Mouse (Mus musculus): ENCODE measurements around the gene Adgrd1.

Gene Adgrd1

DNA sequence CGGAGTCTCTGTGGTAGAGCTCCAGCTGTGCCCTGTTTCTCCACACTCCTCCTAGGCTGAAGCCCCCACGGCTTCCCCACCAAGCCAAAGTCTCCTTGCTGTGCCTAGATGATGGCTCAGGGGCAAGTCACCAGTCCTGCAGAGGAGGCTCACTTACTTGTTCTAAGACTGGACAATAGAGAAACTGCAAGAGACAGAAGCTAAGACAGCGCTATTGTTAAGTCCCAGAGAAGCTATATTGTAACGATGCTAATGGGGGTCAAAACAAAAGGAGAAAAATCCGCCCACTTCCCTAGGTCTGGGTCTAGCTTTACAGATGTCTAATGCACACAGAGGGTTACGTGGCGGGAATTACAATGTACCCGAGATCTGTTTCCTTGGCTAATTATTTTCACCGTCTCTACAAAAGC is 59.4 kb downstream of the Adgrd1 start:
- DNase-seq (ENCODE audit: low spot score in 2 of 2) = no peak

DNA sequence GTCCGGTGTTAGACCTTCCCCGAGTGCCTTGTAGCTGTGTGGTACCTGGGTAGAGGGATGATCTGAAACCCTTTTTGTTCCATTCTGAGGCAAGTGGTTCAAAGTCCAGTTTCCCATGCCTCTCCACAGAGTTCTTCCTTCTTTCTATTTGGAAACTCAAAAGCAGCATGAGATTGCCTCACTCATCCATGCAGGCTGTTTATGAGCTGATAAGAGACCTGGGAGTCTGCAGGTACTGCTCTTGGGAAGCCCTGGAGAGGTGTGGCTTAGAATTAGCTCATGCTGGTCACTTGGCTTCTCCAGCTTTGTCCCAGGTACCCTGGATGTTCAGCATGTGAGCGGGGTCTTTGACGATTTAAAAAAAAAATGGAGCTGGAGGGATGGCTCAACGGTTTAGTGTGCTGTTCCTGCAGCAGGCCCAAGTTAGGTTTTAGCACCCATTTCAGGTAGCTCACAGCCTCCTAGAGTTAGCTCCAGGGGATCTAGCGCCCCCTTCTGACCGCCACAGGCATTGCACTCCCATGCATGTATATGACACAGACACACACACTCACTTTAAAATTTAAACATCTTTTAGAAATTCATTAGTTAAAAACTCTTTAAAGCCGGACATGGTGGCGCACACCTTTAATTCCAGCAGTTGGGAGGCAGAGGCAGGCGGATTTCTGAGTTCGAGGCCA is 65.0 kb downstream of the Adgrd1 start:
- no peak for DNase-seq (ENCODE audit: low spot score in 2 of 2)

DNA sequence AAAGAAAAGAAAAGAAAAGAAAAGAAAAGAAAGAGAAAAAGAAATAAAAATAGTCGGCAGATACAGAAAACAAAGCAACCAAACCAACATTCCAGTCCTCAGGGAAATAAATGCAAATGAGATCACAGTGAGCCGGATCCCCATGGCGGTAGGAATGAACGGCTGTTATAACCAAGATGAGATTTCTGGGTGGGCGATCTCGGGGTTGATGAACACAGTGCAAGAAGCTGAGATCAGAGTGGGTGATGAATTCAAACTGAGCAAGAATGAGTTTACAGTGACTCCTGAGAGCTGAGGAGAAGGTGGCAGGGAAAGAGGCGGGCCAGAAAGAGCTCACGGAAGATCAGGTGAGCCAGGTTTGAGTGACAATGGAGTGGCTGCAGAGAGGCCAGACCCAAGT is 66.9 kb downstream of the Adgrd1 start:
- no peak for DNase-seq (ENCODE audit: low spot score in 2 of 2)

GRCm38 (mm10) chr5:129164091-129164490 is 67.5 kb downstream of the Adgrd1 start:
- DNase-seq (ENCODE audit: low spot score in 2 of 2) = no peak

DNA sequence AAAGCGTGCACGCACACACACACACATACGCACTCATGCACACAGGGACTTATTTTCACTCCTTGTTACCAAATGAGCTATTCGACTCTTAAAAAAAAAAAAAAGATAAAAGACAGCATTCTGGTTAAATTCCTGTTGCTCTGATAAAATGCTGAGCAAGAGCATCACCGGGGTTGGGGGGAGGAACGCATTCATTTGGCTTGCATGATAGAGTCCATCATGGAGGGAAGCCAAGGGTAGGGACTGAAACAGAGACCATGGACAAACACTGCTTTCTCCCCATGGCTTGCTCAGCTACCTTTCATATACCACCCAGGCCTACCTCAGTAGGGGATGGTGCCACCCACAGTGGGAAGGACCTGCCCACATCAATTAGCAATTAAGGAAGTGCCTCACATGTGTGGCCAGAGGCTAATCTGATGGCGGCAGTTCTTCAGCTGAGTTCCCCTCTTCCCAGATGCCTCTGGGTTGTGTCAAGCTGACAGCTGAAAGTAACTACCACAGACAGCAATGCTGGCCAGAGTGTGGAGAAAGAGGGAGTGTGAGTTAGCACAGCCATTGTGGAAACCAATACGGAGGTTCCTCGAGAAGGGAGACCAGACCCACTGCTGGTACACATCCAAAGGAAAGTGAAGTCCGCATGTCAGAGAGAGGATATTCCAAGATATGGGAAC is 68.5 kb downstream of the Adgrd1 start:
- DNase-seq (ENCODE audit: low spot score in 2 of 2) = no peak

- DNase-seq (ENCODE audit: low spot score in 2 of 2) = no peak
Measured at GRCm38 (mm10) chr5:129165595-129165994, 69.0 kb downstream of the Adgrd1 start.

- DNase-seq (ENCODE audit: low spot score in 2 of 2) = no peak
Measured at GRCm38 (mm10) chr5:129169090-129169489, 72.5 kb downstream of the Adgrd1 start.

DNA sequence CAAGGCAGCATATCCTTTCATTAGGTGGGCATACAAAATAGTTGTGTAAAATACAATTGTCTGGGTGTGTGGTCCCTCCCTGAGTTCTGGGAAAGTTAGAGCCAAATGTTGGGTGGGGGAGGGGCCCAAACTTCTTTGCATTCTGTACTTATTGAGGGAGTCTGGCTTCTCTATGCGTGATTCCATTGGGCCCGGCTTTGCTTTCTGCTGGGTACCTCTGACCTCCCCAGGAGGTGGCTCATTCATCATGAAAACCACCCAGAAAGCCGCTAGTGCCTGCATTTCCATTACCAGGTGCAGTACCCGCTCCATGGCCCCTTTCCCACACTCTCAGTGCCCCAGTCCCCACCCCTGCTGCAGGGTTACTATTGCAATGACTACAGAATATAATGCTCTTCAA is 73.0 kb downstream of the Adgrd1 start:
- no peak for DNase-seq (ENCODE audit: low spot score in 2 of 2)

DNA sequence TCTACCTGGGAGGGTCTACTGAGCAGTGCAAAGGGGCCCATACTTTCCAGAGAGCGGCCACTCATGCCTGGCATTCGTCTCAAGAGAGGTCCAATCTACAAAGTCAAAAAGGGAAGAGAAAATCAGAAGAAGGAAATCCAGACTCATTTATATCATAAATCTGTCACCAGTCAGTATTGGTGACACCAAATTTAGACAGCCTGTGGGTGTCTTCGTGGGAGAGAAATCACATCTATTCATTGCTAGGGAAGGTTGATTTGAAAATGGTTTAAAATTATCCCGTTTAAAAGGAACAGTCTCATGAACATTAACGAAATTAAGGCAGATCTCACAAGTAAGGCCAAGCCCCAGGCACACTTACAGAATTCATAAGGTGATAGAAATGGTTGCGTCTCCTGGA is 76.0 kb downstream of the Adgrd1 start:
- DNase-seq (ENCODE audit: low spot score in 2 of 2) = no peak

DNA sequence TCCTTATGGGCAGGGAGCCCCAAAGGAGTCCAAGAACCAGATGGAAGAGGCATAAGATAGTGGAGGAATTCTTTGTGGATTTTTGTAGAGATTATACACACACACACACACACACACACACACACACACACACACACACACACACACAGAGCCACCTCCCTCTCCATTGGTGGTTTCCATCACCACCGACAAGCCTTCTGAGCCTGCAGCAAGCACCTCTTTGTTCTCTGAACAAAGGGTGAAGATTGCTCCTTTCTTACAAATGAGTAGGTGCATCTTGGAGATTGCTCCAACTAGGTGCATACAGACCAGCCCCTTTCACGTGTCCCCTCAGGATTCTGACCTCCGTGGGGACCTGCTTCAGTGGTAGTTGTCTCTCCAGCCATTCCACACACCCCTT is 79.4 kb downstream of the Adgrd1 start:
- DNase-seq (ENCODE audit: low spot score in 2 of 2) = no peak

DNA sequence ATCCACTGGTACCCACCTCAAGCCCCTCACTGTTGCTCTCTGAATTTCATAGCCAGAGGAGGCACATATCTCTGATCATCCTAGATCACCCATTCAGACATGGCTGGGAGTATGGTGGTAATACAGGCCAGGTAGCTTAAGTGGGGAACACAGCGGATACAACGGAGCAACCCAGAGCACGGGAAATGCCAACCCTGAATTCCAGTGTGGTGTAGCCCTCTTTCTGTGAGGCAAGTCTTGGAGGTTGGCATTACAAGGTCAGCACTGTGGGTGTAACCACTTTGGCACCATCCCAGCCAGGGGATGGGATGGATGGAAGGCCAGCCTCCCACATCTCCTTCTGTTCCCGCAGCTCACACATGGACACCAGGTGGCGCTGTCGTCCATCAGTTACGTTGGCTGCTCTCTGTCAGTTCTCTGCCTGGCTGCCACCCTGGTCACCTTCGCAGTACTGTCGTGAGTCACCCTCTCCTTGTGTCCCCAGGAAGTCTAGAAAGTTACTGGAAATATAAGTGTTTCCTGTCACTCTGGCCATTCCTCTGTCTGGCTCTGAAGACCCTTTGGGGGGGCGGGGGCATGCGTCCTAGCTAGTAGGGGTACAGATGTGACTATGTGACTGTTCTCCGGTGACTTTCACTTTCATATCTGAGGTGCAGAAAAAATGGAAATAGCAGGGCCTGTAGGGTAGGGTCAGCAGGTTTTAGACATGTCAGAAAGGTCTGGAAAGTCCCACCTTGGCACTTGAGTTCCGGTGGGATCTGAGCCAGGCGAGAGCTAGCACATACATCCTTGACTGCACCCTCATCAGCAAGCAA is 81.4 kb downstream of the Adgrd1 start:
- DNase-seq (ENCODE audit: low spot score in 2 of 2) = peak; percentile 83 to 85

DNA sequence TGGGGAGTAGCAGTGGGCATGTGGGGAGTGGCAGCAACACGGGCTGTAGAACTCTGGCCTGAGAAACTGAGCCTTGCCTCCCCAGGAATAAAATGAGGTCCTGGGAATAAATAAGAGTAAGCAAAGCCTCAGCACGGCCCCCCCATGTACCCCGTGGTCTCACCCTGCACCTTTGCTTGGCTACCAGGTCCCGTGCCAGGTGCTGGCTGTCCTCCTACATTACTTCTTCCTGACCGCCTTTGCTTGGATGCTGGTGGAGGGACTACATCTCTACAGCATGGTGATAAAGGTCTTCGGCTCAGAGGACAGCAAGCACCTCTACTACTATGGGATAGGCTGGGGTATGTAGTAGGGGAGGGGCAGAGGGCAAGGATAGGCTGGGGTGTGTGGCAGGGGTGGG is 82.8 kb downstream of the Adgrd1 start:
- DNase-seq (ENCODE audit: low spot score in 2 of 2) = no peak

DNA sequence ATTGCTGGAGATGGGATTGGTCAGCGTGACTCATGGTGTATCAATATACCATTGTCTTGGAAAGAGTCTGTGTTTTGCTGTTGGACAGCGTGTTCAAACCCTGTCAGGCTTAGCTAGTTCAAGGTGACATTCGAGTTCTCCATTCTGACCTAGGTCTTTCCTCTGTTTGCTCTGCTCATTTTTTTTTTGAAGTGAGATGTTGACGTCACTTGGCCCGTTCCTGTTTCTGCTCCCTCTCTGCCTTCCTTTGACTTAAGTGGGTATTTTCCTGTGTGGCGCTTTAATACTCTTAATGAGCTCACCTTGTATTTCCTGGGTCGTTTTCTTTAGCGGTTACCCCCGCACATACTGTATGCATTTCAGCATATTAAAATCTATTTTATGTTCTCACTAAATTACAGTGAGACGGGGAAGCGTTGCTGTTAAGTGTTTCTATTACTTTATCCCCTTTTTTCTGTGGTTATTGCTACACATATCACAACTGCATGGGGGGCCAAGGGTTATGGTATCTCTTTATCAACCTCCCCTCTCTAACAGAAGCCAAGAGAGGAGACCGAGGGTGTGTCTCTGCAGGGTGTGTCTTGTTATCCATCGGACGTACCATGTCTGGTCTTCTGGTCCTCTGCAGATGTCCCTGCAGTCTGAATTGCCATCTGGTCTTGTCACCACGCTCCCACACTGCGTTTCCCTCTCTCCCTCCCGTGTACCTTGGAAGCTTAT is 83.6 kb downstream of the Adgrd1 start:
- DNase-seq (ENCODE audit: low spot score in 2 of 2) = no peak

GRCm38 (mm10) chr5:129180715-129181228 is 84.2 kb downstream of the Adgrd1 start:
- DNase-seq (ENCODE audit: low spot score in 2 of 2) = no peak

DNA sequence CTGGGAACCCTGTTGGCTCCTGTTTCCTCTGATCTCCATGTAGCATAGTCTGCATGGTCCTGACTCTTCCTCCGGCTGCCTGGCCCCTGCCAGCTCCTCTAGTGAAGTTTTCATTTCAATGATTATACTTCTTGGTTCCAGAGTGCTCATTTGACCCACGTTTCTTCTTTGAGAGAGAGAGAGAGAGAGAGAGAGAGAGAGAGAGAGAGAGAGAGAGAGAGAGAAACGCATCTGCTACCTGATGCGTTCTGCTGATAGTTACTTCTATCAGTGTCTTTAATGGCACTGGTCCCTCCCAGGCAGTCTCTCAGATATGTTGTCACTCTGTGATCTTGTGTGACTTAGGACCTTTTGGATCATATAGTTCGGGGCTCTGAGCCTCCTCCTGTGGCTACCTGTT is 84.9 kb downstream of the Adgrd1 start:
- DNase-seq (ENCODE audit: low spot score in 2 of 2) = no peak

DNA sequence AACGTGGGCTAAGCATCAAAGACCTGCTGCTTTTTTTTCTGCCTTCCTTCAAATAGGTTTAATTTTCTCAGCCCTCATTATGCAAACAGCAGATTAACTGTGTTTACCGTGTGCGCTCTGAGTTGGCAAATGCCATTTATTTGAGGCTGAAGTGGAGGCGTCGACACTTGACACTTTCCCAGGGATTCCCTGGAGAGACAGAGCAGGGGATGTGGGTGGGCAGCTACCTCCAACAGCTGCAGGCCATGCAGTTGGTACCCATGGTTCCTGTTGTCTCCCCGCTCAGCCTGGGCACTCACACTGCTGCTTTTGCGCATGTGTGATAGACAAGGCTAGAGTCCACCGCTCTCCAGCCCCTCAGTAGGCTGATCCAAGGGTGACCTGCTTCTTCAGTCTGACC is 86.0 kb downstream of the Adgrd1 start:
- DNase-seq (ENCODE audit: low spot score in 2 of 2) = no peak

GRCm38 (mm10) chr5:129186260-129186659 is 89.7 kb downstream of the Adgrd1 start:
- DNase-seq (ENCODE audit: low spot score in 2 of 2) = no peak

DNA sequence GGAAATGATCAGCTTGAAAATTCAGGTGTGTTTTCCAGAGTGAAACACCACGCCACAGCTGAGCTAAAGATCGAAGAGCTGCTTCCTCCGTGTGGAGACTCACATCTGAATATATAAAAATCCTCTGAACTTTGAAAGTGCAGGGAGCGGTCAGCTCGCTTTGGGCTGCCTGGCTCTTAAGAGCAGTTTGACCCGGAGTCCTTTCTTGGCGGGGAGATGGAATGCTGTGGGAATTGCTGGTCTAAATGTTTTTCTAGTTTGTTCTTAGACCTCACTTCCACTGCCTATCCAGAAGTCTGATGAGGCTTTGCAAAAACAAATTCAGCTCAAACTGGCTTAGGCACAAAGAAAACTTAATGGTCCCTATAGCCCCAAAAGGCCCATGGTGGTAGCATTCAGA is 90.4 kb downstream of the Adgrd1 start:
- no peak for DNase-seq (ENCODE audit: low spot score in 2 of 2)

DNA sequence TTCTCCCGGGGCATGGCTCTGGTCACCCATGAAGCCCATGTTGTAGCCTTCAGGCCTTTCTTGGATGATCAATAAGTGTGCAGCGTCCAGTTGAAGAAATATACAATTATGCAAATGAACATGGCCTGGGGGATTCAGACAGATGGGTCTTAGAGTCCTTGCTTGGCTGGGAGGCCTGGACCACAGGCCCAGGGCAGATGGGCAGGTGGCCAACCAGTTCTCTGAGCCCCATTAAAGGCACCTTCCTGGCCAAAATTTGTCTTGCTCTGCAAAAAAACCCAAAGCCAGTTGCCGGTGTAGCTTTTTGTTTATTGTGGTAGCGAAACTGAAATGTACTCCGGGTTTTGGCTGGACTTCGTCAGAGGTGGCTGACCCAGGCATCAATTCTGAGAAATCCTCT is 92.5 kb downstream of the Adgrd1 start:
- no peak for DNase-seq (ENCODE audit: low spot score in 2 of 2)

GRCm38 (mm10) chr5:129190077-129190476 is 93.5 kb downstream of the Adgrd1 start:
- DNase-seq (ENCODE audit: low spot score in 2 of 2) = no peak

- no peak for DNase-seq (ENCODE audit: low spot score in 2 of 2)
Measured at GRCm38 (mm10) chr5:129196501-129196900, 100.0 kb downstream of the Adgrd1 start.

DNA sequence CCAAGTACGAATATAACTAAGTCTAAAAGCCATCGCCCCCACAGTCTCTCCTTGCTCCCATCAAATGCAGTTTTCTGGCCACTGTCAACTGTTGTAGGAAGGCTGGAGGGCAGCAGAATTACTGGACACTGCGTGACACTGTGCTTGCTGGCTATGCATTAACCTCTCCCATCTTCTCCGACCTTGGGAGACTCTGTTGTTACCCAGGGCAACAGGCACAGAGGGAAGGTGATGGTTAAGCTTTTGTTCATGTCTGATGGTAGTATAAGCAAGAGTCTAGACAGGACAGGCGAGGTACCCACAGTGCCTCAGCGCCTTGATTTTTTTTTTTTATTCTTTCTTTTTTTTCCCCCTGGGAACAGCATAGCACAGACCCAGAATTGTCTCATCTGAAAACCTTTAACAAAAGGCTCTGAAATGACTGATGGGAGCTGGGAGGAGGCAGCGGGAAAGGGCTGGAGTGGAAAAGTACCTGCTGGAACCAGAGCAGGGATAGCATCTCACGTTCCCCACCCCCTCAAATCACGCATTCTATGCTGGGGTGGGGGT is 100.5 kb downstream of the Adgrd1 start:
- no peak for DNase-seq (ENCODE audit: low spot score in 2 of 2)
